Mouse (Mus musculus) lung, adult 2 months (tissue): ENCODE results near the gene Shf.
A peak's percentile ranks its signal among the peaks of the same experiment; 100 is the strongest.

Source experiments
- CTCF ChIP-seq: fragments of 200-500 bp; IDR thresholded peaks from 2 replicates; pipeline ENCODE4 v1.5.1; 2011; ENCODE audit warnings: mild to moderate bottlenecking, low read length, control low read depth; ENCODE audit not compliant: insufficient read depth
- POLR2A ChIP-seq: fragments of 200-500 bp; IDR thresholded peaks from 2 replicates; pipeline ENCODE4 v1.6.1; 2011; ENCODE audit warnings: low read depth, mild to moderate bottlenecking, control low read depth, low read length, borderline replicate concordance; ENCODE audit errors: extremely low read depth

GRCm38 (mm10) chr2:122348531-122349131, 20.3 kb downstream of the Shf start:
- TF ChIP-seq CTCF = peak; percentile 19; the same call in 1 of the 2 replicates
- TF ChIP-seq POLR2A = 0 out of 2 replicates have a peak, but pooled peaks have one; percentile 39
